Mouse (Mus musculus) heart, embryonic 15.5 days (tissue): ENCODE results near the gene Bmpr1b. TPM values are rescaled to one million over a fixed set of nuclear protein-coding genes. Genes with fewer than 3 reads are reported as not detected.

Experiments used
- ATAC-seq: fragments of 200-750 bp; cut with Nextera tagmentation; replicated peaks from 2 replicates; pipeline ENCODE4 v1.8.0; 2017; ENCODE audit warnings: low read depth, moderate TSS enrichment; ENCODE audit not compliant: insufficient number of reproducible peaks, insufficient read depth, low FRiP score
- H3K27ac ChIP-seq: fragments of 300-500 bp; sonication (generic); 2 replicates; pipeline ENCODE4 v1.5.1; 2015; ENCODE audit warnings: mild to moderate bottlenecking, inconsistent platforms
- H3K27me3 ChIP-seq: fragments of 300-500 bp; sonication (generic); 2 replicates; pipeline ENCODE4 v1.6.1; 2015; ENCODE audit warnings: inconsistent platforms
- H3K36me3 ChIP-seq: fragments of 300-500 bp; sonication (generic); 2 replicates; pipeline ENCODE4 v1.6.1; 2015; ENCODE audit warnings: mild to moderate bottlenecking, inconsistent platforms
- H3K4me1 ChIP-seq: fragments of 300-500 bp; sonication (generic); replicated peaks from 2 replicates; pipeline ENCODE4 v1.6.1; 2015; ENCODE audit warnings: inconsistent platforms
- H3K4me2 ChIP-seq: fragments of 300-500 bp; sonication (generic); 2 replicates; pipeline ENCODE4 v1.6.1; 2015; ENCODE audit warnings: inconsistent platforms, mild to moderate bottlenecking, moderate library complexity
- H3K4me3 ChIP-seq: fragments of 300-500 bp; sonication (generic); 2 replicates; pipeline ENCODE4 v1.5.1; 2015; ENCODE audit warnings: mild to moderate bottlenecking, inconsistent platforms
- H3K9ac ChIP-seq: fragments of 300-500 bp; sonication (generic); 2 replicates; pipeline ENCODE4 v1.6.1; 2015; ENCODE audit warnings: mild to moderate bottlenecking, inconsistent platforms
- H3K9me3 ChIP-seq: fragments of 300-500 bp; sonication (generic); replicated peaks from 2 replicates; pipeline ENCODE4 v1.6.1; 2016; ENCODE audit warnings: inconsistent platforms
- WGBS: fragments of 180-500 bp; shearing (Covaris S2); methylation state at CpG from one replicate; pipeline ENCODE4 v1.1.7; 2015; ENCODE audit warnings: mixed read lengths; 5-methylcytosine and 5-hydroxymethylcytosine counted together
- polyA plus RNA-seq: library from polyadenylated mRNA; unstranded; fragments of >200 nt; fragmentation: Nextera tagmentation; extraction: Ambion mirVana; gene quantifications from 2 replicates; pipeline ENCODE4 v1.2.1, GENCODE M21; 2015

Gene Bmpr1b
- polyA plus RNA-seq, 1 experiment from 2014 or later: 0.59 TPM

GRCm38 (mm10) chr3:142019716-142020115 lies 149.5 kb downstream of the Bmpr1b start:
- WGBS: 80% methylated on average over 7 of the region's 7 CpGs
- Histone ChIP-seq H3K4me2 (no peak overlapping the region), H3K9ac (no peak overlapping the region), H3K27me3 (no peaks in the 10 kb centered on the region), H3K27ac (no peak overlapping the region), H3K4me1 (no peaks in the 10 kb centered on the region), H3K4me3 (no peak overlapping the region), H3K36me3 (no peaks in the 10 kb centered on the region), H3K9me3 (no peaks in the 10 kb centered on the region)
- no peak for ATAC-seq

GRCm38 (mm10) chr3:141984548-141984947 lies 184.7 kb downstream of the Bmpr1b start:
- Histone ChIP-seq H3K27me3 (no peaks in the 10 kb centered on the region), H3K4me2 (no peak overlapping the region), H3K9me3 (no peaks in the 10 kb centered on the region), H3K36me3 (no peaks in the 10 kb centered on the region), H3K4me3 (no peak overlapping the region), H3K9ac (no peak overlapping the region), H3K4me1 (no peaks in the 10 kb centered on the region), H3K27ac (no peak overlapping the region)
- WGBS: 65% methylated on average over 7 of the region's 7 CpGs
- no peak for ATAC-seq

- Histone ChIP-seq H3K36me3 (no peaks in the 10 kb centered on the region), H3K27ac (no peak overlapping the region), H3K27me3 (no peaks in the 10 kb centered on the region), H3K4me1 (no peaks in the 10 kb centered on the region), H3K9me3 (no peaks in the 10 kb centered on the region), H3K4me2 (no peak overlapping the region), H3K4me3 (no peak overlapping the region), H3K9ac (no peak overlapping the region)
- 71% methylated on average over 24 of the region's 24 CpGs for WGBS
- ATAC-seq: no peak
Observed at GRCm38 (mm10) chr3:141981613-141982432, 187.4 kb downstream of the Bmpr1b start.

DNA sequence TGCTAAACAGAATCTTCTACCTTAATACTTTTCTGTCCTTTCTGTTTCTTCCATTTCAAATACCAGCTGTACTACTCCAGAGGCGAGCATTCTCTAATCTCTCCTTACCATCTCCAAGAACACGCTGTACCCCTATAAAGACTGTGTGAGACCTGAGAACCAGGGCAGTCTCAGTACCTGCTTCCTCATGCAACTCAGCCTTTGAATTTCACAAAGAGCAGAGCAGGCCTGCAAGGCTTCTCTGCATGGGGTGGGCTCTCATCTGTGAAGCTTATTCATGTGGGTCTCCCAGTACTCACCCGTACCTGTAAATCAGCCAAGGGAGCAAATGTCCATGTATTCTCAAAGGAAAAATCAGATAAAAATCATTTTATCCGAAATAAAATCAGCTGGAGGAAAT lies 203.0 kb downstream of the Bmpr1b start:
- no peaks in the 10 kb centered on the region for H3K27me3 ChIP-seq

GRCm38 (mm10) chr3:141952931-141953330 lies 216.3 kb downstream of the Bmpr1b start:
- 56% methylated on average over 6 of the region's 6 CpGs for WGBS
- ATAC-seq: no peak

More for the DNA sequence above, 203.0 kb downstream of the Bmpr1b start:
- Histone ChIP-seq H3K9me3 (no peaks in the 10 kb centered on the region), H3K4me2 (no peak overlapping the region), H3K4me1 (no peaks in the 10 kb centered on the region), H3K9ac (no peak overlapping the region), H3K4me3 (no peak overlapping the region), H3K36me3 (no peaks in the 10 kb centered on the region), H3K27ac (no peak overlapping the region)
- no peak for ATAC-seq
- WGBS: 61% methylated on average over 4 of the region's 4 CpGs

GRCm38 (mm10) chr3:141950642-141951041 lies 218.6 kb downstream of the Bmpr1b start:
- H3K4me2 ChIP-seq: peak overlapping the region; percentile 53
- no peak overlapping the region for H3K9ac ChIP-seq
- no peaks in the 10 kb centered on the region for H3K9me3 ChIP-seq
- 22% methylated on average over 8 of the region's 8 CpGs for WGBS
- H3K36me3 ChIP-seq: no peaks in the 10 kb centered on the region
- 0 out of 2 replicates have a peak, but pooled peaks cover 5% of the 10 kb centered on the region for H3K4me1 ChIP-seq
- no peak for ATAC-seq
- peak overlapping the region; percentile 69 for H3K27ac ChIP-seq
- no peaks in the 10 kb centered on the region for H3K27me3 ChIP-seq
- no peak overlapping the region for H3K4me3 ChIP-seq

More at GRCm38 (mm10) chr3:141952931-141953330, 216.3 kb downstream of the Bmpr1b start:
- Histone ChIP-seq H3K27me3 (no peaks in the 10 kb centered on the region), H3K4me1 (0 out of 2 replicates have a peak, but pooled peaks cover 5% of the 10 kb centered on the region), H3K4me3 (no peak overlapping the region), H3K27ac (no peak overlapping the region), H3K9ac (no peak overlapping the region), H3K9me3 (no peaks in the 10 kb centered on the region), H3K4me2 (no peak overlapping the region), H3K36me3 (no peaks in the 10 kb centered on the region)

DNA sequence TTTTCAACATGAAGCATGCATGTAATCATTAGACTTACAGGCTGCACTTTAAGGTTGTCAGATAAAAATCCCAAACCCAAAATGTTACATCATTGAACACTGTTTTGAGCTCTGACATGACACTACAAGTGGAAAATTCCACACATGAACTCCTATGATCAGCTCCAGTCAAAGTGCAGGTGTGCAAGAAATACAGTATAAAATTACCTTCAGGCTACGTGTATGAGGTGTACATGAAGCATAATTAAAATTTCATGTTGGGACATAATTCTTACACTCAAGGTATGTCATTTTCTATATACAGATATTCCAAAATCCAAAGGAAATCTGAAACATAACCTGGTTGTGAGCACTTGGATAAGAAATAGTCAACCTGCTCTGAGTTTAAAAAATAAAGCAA lies 220.7 kb downstream of the Bmpr1b start:
- H3K9ac ChIP-seq: no peak overlapping the region
- 0 out of 2 replicates have a peak, but pooled peaks cover 5% of the 10 kb centered on the region for H3K4me1 ChIP-seq
- WGBS: 84% methylated on average over 1 of the region's 1 CpGs
- no peaks in the 10 kb centered on the region for H3K36me3 ChIP-seq
- H3K9me3 ChIP-seq: no peaks in the 10 kb centered on the region
- ATAC-seq: no peak
- H3K4me2 ChIP-seq: no peak overlapping the region
- no peak overlapping the region for H3K27ac ChIP-seq
- H3K4me3 ChIP-seq: no peak overlapping the region
- H3K27me3 ChIP-seq: no peaks in the 10 kb centered on the region

DNA sequence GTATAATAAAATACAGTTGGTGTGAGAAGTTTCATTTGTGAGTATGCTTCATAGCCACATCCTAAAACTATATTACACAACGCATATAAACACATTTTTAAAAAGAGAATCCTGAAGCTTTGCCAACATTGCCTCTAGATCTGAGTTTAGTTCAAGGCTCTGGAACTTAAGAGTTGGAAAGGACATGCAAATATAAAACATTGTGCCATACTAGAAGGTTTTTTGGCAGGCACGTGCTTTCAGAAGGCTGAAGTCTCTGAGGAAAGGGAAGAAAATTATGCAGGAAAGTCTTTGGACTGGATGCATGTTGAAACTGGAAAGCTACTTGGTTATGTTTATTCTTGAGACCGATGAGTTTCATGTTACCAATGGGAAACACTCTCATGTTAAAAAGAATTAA lies 221.1 kb downstream of the Bmpr1b start:
- Histone ChIP-seq H3K36me3 (no peaks in the 10 kb centered on the region), H3K9ac (no peak overlapping the region), H3K27ac (no peak overlapping the region), H3K4me2 (no peak overlapping the region), H3K9me3 (no peaks in the 10 kb centered on the region), H3K4me1 (0 out of 2 replicates have a peak, but pooled peaks cover 5% of the 10 kb centered on the region), H3K27me3 (no peaks in the 10 kb centered on the region), H3K4me3 (no peak overlapping the region)
- 67% methylated on average over 3 of the region's 3 CpGs for WGBS
- no peak for ATAC-seq

- Histone ChIP-seq H3K4me2 (no peak overlapping the region), H3K27ac (no peak overlapping the region), H3K4me3 (no peak overlapping the region), H3K27me3 (no peaks in the 10 kb centered on the region), H3K9me3 (no peaks in the 10 kb centered on the region), H3K9ac (no peak overlapping the region), H3K36me3 (no peaks in the 10 kb centered on the region), H3K4me1 (0 out of 2 replicates have a peak, but pooled peaks cover 5% of the 10 kb centered on the region)
- no peak for ATAC-seq
- 80% methylated on average over 2 of the region's 2 CpGs for WGBS
Observed at GRCm38 (mm10) chr3:141946846-141947245, 222.4 kb downstream of the Bmpr1b start.

GRCm38 (mm10) chr3:141943317-141943742 lies 225.9 kb downstream of the Bmpr1b start:
- no peak overlapping the region for H3K9ac ChIP-seq
- no peak overlapping the region for H3K4me3 ChIP-seq
- H3K4me1 ChIP-seq: no peaks in the 10 kb centered on the region
- 79% methylated on average over 3 of the region's 3 CpGs for WGBS
- no peak overlapping the region for H3K4me2 ChIP-seq
- H3K36me3 ChIP-seq: no peaks in the 10 kb centered on the region
- no peaks in the 10 kb centered on the region for H3K27me3 ChIP-seq
- H3K27ac ChIP-seq: no peak overlapping the region
- no peaks in the 10 kb centered on the region for H3K9me3 ChIP-seq
- no peak for ATAC-seq

GRCm38 (mm10) chr3:141940207-141940606 lies 229.0 kb downstream of the Bmpr1b start:
- no peak overlapping the region for H3K4me3 ChIP-seq
- no peaks in the 10 kb centered on the region for H3K9me3 ChIP-seq
- H3K27me3 ChIP-seq: no peaks in the 10 kb centered on the region
- H3K4me2 ChIP-seq: no peak overlapping the region
- H3K36me3 ChIP-seq: no peaks in the 10 kb centered on the region
- H3K27ac ChIP-seq: no peak overlapping the region
- H3K9ac ChIP-seq: no peak overlapping the region
- 87% methylated on average over 5 of the region's 5 CpGs for WGBS
- no peaks in the 10 kb centered on the region for H3K4me1 ChIP-seq
- ATAC-seq: no peak
